Mouse (Mus musculus): ENCODE measurements around the gene Myo15b. TPM values are rescaled to one million over a fixed set of nuclear protein-coding genes. Genes with fewer than 3 reads are reported as not detected.

The Myo15b gene
- polyA plus RNA-seq, 1 experiment from 2014 or later: 0.89 TPM

GRCm38 (mm10) chr11:115904956-115905790, 47.0 kb downstream of the Myo15b start:
- H3K27ac ChIP-seq (ENCODE audit: low read depth, low read length): peak overlapping the region; percentile 100
- no peak for DNase-seq (ENCODE audit: low spot score)
- no peaks in the 10 kb centered on the region for H3K9me3 ChIP-seq (ENCODE audit: control insufficient read depth, low read length)
- H3K4me3 ChIP-seq (ENCODE audit: low read depth, low read length): no peak overlapping the region
- WGBS: 68% methylated on average over 16 of the region's 16 CpGs
- H3K27me3 ChIP-seq (replicated peaks; ENCODE audit: control insufficient read depth, insufficient read depth, low read length): no peaks in the 10 kb centered on the region
- peaks cover 59% of the 10 kb centered on the region for H3K4me1 ChIP-seq (replicated peaks; ENCODE audit: control insufficient read depth, insufficient read depth, low read length)
- H3K9ac ChIP-seq (ENCODE audit: low read depth, low read length): peak overlapping the region; percentile 80
- peaks cover 5% of the 10 kb centered on the region; the same call in 1 of the 2 replicates for H3K36me3 ChIP-seq (ENCODE audit: control insufficient read depth, insufficient read depth, low read length)
- peak overlapping the region; percentile 81 for H3K4me2 ChIP-seq
- ATAC-seq (replicated peaks; ENCODE audit: low FRiP score): no peak

- Histone ChIP-seq H3K4me1 (replicated peaks; ENCODE audit: control insufficient read depth, insufficient read depth, low read length) (peaks cover 57% of the 10 kb centered on the region), H3K36me3 (ENCODE audit: control insufficient read depth, insufficient read depth, low read length) (peaks cover 5% of the 10 kb centered on the region; the same call in 1 of the 2 replicates), H3K4me3 (ENCODE audit: low read depth, low read length) (no peak overlapping the region), H3K9me3 (ENCODE audit: control insufficient read depth, low read length) (no peaks in the 10 kb centered on the region), H3K9ac (ENCODE audit: low read depth, low read length) (no peak overlapping the region; the same call in 1 of the 2 replicates), H3K27me3 (replicated peaks; ENCODE audit: control insufficient read depth, insufficient read depth, low read length) (no peaks in the 10 kb centered on the region), H3K27ac (ENCODE audit: low read depth, low read length) (peak overlapping the region; percentile 100; the same call in 1 of the 2 replicates), H3K4me2 (no peak overlapping the region)
- DNase-seq (ENCODE audit: low spot score) (no peak), ATAC-seq (replicated peaks; ENCODE audit: low FRiP score) (no peak)
- 79% methylated on average over 3 of the region's 3 CpGs for WGBS
Measured at GRCm38 (mm10) chr11:115906116-115906515, 47.9 kb downstream of the Myo15b start.

GRCm38 (mm10) chr11:115906521-115906920, 48.3 kb downstream of the Myo15b start:
- Histone ChIP-seq H3K4me2 (no peak overlapping the region), H3K27me3 (replicated peaks; ENCODE audit: control insufficient read depth, insufficient read depth, low read length) (no peaks in the 10 kb centered on the region), H3K4me3 (ENCODE audit: low read depth, low read length) (no peak overlapping the region), H3K27ac (ENCODE audit: low read depth, low read length) (peak overlapping the region; percentile 4; the same call in 1 of the 2 replicates), H3K36me3 (ENCODE audit: control insufficient read depth, insufficient read depth, low read length) (peaks cover 5% of the 10 kb centered on the region), H3K4me1 (replicated peaks; ENCODE audit: control insufficient read depth, insufficient read depth, low read length) (peaks cover 57% of the 10 kb centered on the region), H3K9ac (ENCODE audit: low read depth, low read length) (peak overlapping the region; percentile 8; the same call in 1 of the 2 replicates), H3K9me3 (ENCODE audit: control insufficient read depth, low read length) (no peaks in the 10 kb centered on the region)
- DNase-seq (ENCODE audit: low spot score): no peak
- WGBS: 89% methylated on average over 5 of the region's 5 CpGs
- no peak for ATAC-seq (replicated peaks; ENCODE audit: low FRiP score)

GRCm38 (mm10) chr11:115911134-115911561, 52.9 kb downstream of the Myo15b start:
- ATAC-seq (replicated peaks; ENCODE audit: low FRiP score) (peak; percentile 88), DNase-seq (ENCODE audit: low spot score) (no peak)
- Histone ChIP-seq H3K27ac (ENCODE audit: low read depth, low read length) (peak overlapping the region; percentile 96), H3K27me3 (replicated peaks; ENCODE audit: control insufficient read depth, insufficient read depth, low read length) (no peaks in the 10 kb centered on the region), H3K4me3 (ENCODE audit: low read depth, low read length) (no peak overlapping the region), H3K36me3 (ENCODE audit: control insufficient read depth, insufficient read depth, low read length) (peaks cover 13% of the 10 kb centered on the region), H3K9me3 (ENCODE audit: control insufficient read depth, low read length) (no peaks in the 10 kb centered on the region), H3K9ac (ENCODE audit: low read depth, low read length) (peak overlapping the region; percentile 23), H3K4me1 (replicated peaks; ENCODE audit: control insufficient read depth, insufficient read depth, low read length) (peaks cover 22% of the 10 kb centered on the region), H3K4me2 (peak overlapping the region; percentile 44)
- WGBS: 59% methylated on average over 5 of the region's 5 CpGs

- DNase-seq (ENCODE audit: low spot score) (no peak), ATAC-seq (replicated peaks; ENCODE audit: low FRiP score) (peak; percentile 73)
- Histone ChIP-seq H3K36me3 (ENCODE audit: control insufficient read depth, insufficient read depth, low read length) (peaks cover 13% of the 10 kb centered on the region), H3K9me3 (ENCODE audit: control insufficient read depth, low read length) (no peaks in the 10 kb centered on the region), H3K4me2 (peak within 1 kb of the TSS; percentile 44), H3K27ac (ENCODE audit: low read depth, low read length) (peak within 1 kb of the TSS; percentile 96), H3K4me3 (ENCODE audit: low read depth, low read length) (no peak within 1 kb of the TSS), H3K27me3 (replicated peaks; ENCODE audit: control insufficient read depth, insufficient read depth, low read length) (no peaks in the 10 kb centered on the region), H3K4me1 (replicated peaks; ENCODE audit: control insufficient read depth, insufficient read depth, low read length) (peaks cover 22% of the 10 kb centered on the region), H3K9ac (ENCODE audit: low read depth, low read length) (peak within 1 kb of the TSS; percentile 23)
- WGBS: 41% methylated on average over 11 of the region's 11 CpGs
Measured at GRCm38 (mm10) chr11:115911632-115912376, 53.6 kb downstream of the Myo15b start, which contains the start of gene Smim6. Gene Smim6, plus strand, starts transcription at chr11:115912017.

GRCm38 (mm10) chr11:115916579-115916978, 58.4 kb downstream of the Myo15b start:
- Histone ChIP-seq H3K27ac (ENCODE audit: low read depth, low read length) (no peak overlapping the region), H3K27me3 (replicated peaks; ENCODE audit: control insufficient read depth, insufficient read depth, low read length) (no peaks in the 10 kb centered on the region)

GRCm38 (mm10) chr11:115918637-115919036, 60.4 kb downstream of the Myo15b start:
- H3K27ac ChIP-seq (ENCODE audit: low read depth, low read length): no peak overlapping the region
- no peaks in the 10 kb centered on the region for H3K27me3 ChIP-seq (replicated peaks; ENCODE audit: control insufficient read depth, insufficient read depth, low read length)
- no peaks in the 10 kb centered on the region for H3K9me3 ChIP-seq (ENCODE audit: control insufficient read depth, low read length)
- WGBS: 86% methylated on average over 5 of the region's 5 CpGs
- no peak overlapping the region for H3K9ac ChIP-seq (ENCODE audit: low read depth, low read length)
- DNase-seq (ENCODE audit: low spot score): no peak
- H3K4me2 ChIP-seq: no peak overlapping the region
- peaks cover 21% of the 10 kb centered on the region for H3K36me3 ChIP-seq (ENCODE audit: control insufficient read depth, insufficient read depth, low read length)
- 0 out of 2 replicates have a peak, but pooled peaks cover 2% of the 10 kb centered on the region for H3K4me1 ChIP-seq (replicated peaks; ENCODE audit: control insufficient read depth, insufficient read depth, low read length)
- no peak overlapping the region for H3K4me3 ChIP-seq (ENCODE audit: low read depth, low read length)
- ATAC-seq (replicated peaks; ENCODE audit: low FRiP score): no peak

More at GRCm38 (mm10) chr11:115916579-115916978, 58.4 kb downstream of the Myo15b start:
- H3K4me1 ChIP-seq (replicated peaks; ENCODE audit: control insufficient read depth, insufficient read depth, low read length): peaks cover 11% of the 10 kb centered on the region
- no peak overlapping the region for H3K4me2 ChIP-seq
- no peak overlapping the region; the same call in 1 of the 2 replicates for H3K9ac ChIP-seq (ENCODE audit: low read depth, low read length)
- H3K9me3 ChIP-seq (ENCODE audit: control insufficient read depth, low read length): no peaks in the 10 kb centered on the region
- no peak overlapping the region for H3K4me3 ChIP-seq (ENCODE audit: low read depth, low read length)
- peaks cover 14% of the 10 kb centered on the region for H3K36me3 ChIP-seq (ENCODE audit: control insufficient read depth, insufficient read depth, low read length)
- ATAC-seq (replicated peaks; ENCODE audit: low FRiP score) (no peak), DNase-seq (ENCODE audit: low spot score) (no peak)
- WGBS: 92% methylated on average over 4 of the region's 4 CpGs

GRCm38 (mm10) chr11:115919073-115919472, 60.9 kb downstream of the Myo15b start:
- no peak overlapping the region for H3K4me3 ChIP-seq (ENCODE audit: low read depth, low read length)
- H3K4me1 ChIP-seq (replicated peaks; ENCODE audit: control insufficient read depth, insufficient read depth, low read length): 0 out of 2 replicates have a peak, but pooled peaks cover 2% of the 10 kb centered on the region
- no peak for DNase-seq (ENCODE audit: low spot score)
- H3K9ac ChIP-seq (ENCODE audit: low read depth, low read length): no peak overlapping the region
- 90% methylated on average over 5 of the region's 5 CpGs for WGBS
- no peak for ATAC-seq (replicated peaks; ENCODE audit: low FRiP score)
- H3K27ac ChIP-seq (ENCODE audit: low read depth, low read length): no peak overlapping the region
- H3K9me3 ChIP-seq (ENCODE audit: control insufficient read depth, low read length): no peaks in the 10 kb centered on the region
- no peak overlapping the region for H3K4me2 ChIP-seq
- H3K36me3 ChIP-seq (ENCODE audit: control insufficient read depth, insufficient read depth, low read length): peaks cover 21% of the 10 kb centered on the region
- no peaks in the 10 kb centered on the region for H3K27me3 ChIP-seq (replicated peaks; ENCODE audit: control insufficient read depth, insufficient read depth, low read length)

Measured in liver, embryonic 11.5 days (tissue).